Mouse (Mus musculus): ENCODE data around the gene Homer2.

Gene Homer2

GRCm38 (mm10) chr7:81719216-81719661 is 11.9 kb upstream of the Homer2 start:
- Histone ChIP-seq H3K36me3 (ENCODE audit: control insufficient read depth, insufficient read depth, low read length, poor library complexity, severe bottlenecking) (no peaks in the 10 kb centered on the region), H3K27me3 (ENCODE audit: control insufficient read depth, insufficient read depth, low read length, poor library complexity, severe bottlenecking) (no peaks in the 10 kb centered on the region)
- DNase-seq (ENCODE audit: low read depth, low spot score): no peak

GRCm38 (mm10) chr7:81718657-81719056 is 11.3 kb upstream of the Homer2 start:
- Histone ChIP-seq H3K27me3 (ENCODE audit: control insufficient read depth, insufficient read depth, low read length, poor library complexity, severe bottlenecking) (no peaks in the 10 kb centered on the region), H3K36me3 (ENCODE audit: control insufficient read depth, insufficient read depth, low read length, poor library complexity, severe bottlenecking) (no peaks in the 10 kb centered on the region)
- DNase-seq (ENCODE audit: low read depth, low spot score): no peak

- Histone ChIP-seq H3K27me3 (ENCODE audit: control insufficient read depth, insufficient read depth, low read length, poor library complexity, severe bottlenecking) (no peaks in the 10 kb centered on the region), H3K36me3 (ENCODE audit: control insufficient read depth, insufficient read depth, low read length, poor library complexity, severe bottlenecking) (no peaks in the 10 kb centered on the region)
- DNase-seq (ENCODE audit: low read depth, low spot score): no peak
Observed at GRCm38 (mm10) chr7:81710166-81710565, 2.8 kb upstream of the Homer2 start.

GRCm38 (mm10) chr7:81708165-81708564 is 838 bp upstream of the Homer2 start:
- Histone ChIP-seq H3K36me3 (ENCODE audit: control insufficient read depth, insufficient read depth, low read length, poor library complexity, severe bottlenecking) (no peaks in the 10 kb centered on the region), H3K27me3 (ENCODE audit: control insufficient read depth, insufficient read depth, low read length, poor library complexity, severe bottlenecking) (no peaks in the 10 kb centered on the region)
- no peak for DNase-seq (ENCODE audit: low read depth, low spot score)

- DNase-seq (ENCODE audit: low read depth, low spot score): no peak
- Histone ChIP-seq H3K27me3 (ENCODE audit: control insufficient read depth, insufficient read depth, low read length, poor library complexity, severe bottlenecking) (no peaks in the 10 kb centered on the region), H3K36me3 (ENCODE audit: control insufficient read depth, insufficient read depth, low read length, poor library complexity, severe bottlenecking) (no peaks in the 10 kb centered on the region)
Observed at GRCm38 (mm10) chr7:81706416-81707391, 623 bp downstream of the Homer2 start.

GRCm38 (mm10) chr7:81706027-81706415 is 1.3 kb downstream of the Homer2 start:
- DNase-seq (ENCODE audit: low read depth, low spot score): no peak
- no peaks in the 10 kb centered on the region for H3K27me3 ChIP-seq (ENCODE audit: control insufficient read depth, insufficient read depth, low read length, poor library complexity, severe bottlenecking)
- no peaks in the 10 kb centered on the region for H3K36me3 ChIP-seq (ENCODE audit: control insufficient read depth, insufficient read depth, low read length, poor library complexity, severe bottlenecking)

GRCm38 (mm10) chr7:81698357-81698756 is 9.0 kb downstream of the Homer2 start:
- no peaks in the 10 kb centered on the region for H3K27me3 ChIP-seq (ENCODE audit: control insufficient read depth, insufficient read depth, low read length, poor library complexity, severe bottlenecking)
- no peak for DNase-seq (ENCODE audit: low read depth, low spot score)
- H3K36me3 ChIP-seq (ENCODE audit: control insufficient read depth, insufficient read depth, low read length, poor library complexity, severe bottlenecking): no peaks in the 10 kb centered on the region

- DNase-seq (ENCODE audit: low read depth, low spot score): no peak
- H3K36me3 ChIP-seq (ENCODE audit: control insufficient read depth, insufficient read depth, low read length, poor library complexity, severe bottlenecking): no peaks in the 10 kb centered on the region
Observed at GRCm38 (mm10) chr7:81697954-81698353, 9.4 kb downstream of the Homer2 start.

GRCm38 (mm10) chr7:81695763-81696533 is 11.4 kb downstream of the Homer2 start:
- no peak for DNase-seq (ENCODE audit: low read depth, low spot score)
- Histone ChIP-seq H3K27me3 (ENCODE audit: control insufficient read depth, insufficient read depth, low read length, poor library complexity, severe bottlenecking) (no peaks in the 10 kb centered on the region), H3K36me3 (ENCODE audit: control insufficient read depth, insufficient read depth, low read length, poor library complexity, severe bottlenecking) (no peaks in the 10 kb centered on the region)

More at GRCm38 (mm10) chr7:81697954-81698353, 9.4 kb downstream of the Homer2 start:
- no peaks in the 10 kb centered on the region for H3K27me3 ChIP-seq (ENCODE audit: control insufficient read depth, insufficient read depth, low read length, poor library complexity, severe bottlenecking)

GRCm38 (mm10) chr7:81691067-81691466 is 16.3 kb downstream of the Homer2 start:
- Histone ChIP-seq H3K36me3 (ENCODE audit: control insufficient read depth, insufficient read depth, low read length, poor library complexity, severe bottlenecking) (no peaks in the 10 kb centered on the region), H3K27me3 (ENCODE audit: control insufficient read depth, insufficient read depth, low read length, poor library complexity, severe bottlenecking) (no peaks in the 10 kb centered on the region)
- DNase-seq (ENCODE audit: low read depth, low spot score): no peak

GRCm38 (mm10) chr7:81689116-81689681 is 18.1 kb downstream of the Homer2 start:
- Histone ChIP-seq H3K27me3 (ENCODE audit: control insufficient read depth, insufficient read depth, low read length, poor library complexity, severe bottlenecking) (no peaks in the 10 kb centered on the region), H3K36me3 (ENCODE audit: control insufficient read depth, insufficient read depth, low read length, poor library complexity, severe bottlenecking) (no peaks in the 10 kb centered on the region)
- no peak for DNase-seq (ENCODE audit: low read depth, low spot score)

- no peaks in the 10 kb centered on the region for H3K36me3 ChIP-seq (ENCODE audit: control insufficient read depth, insufficient read depth, low read length, poor library complexity, severe bottlenecking)
- H3K27me3 ChIP-seq (ENCODE audit: control insufficient read depth, insufficient read depth, low read length, poor library complexity, severe bottlenecking): no peaks in the 10 kb centered on the region
- DNase-seq (ENCODE audit: low read depth, low spot score): no peak
Observed at GRCm38 (mm10) chr7:81688378-81688777, 18.9 kb downstream of the Homer2 start.

GRCm38 (mm10) chr7:81687684-81688316 is 19.5 kb downstream of the Homer2 start:
- Histone ChIP-seq H3K27me3 (ENCODE audit: control insufficient read depth, insufficient read depth, low read length, poor library complexity, severe bottlenecking) (no peaks in the 10 kb centered on the region), H3K36me3 (ENCODE audit: control insufficient read depth, insufficient read depth, low read length, poor library complexity, severe bottlenecking) (no peaks in the 10 kb centered on the region)
- DNase-seq (ENCODE audit: low read depth, low spot score): no peak

- DNase-seq (ENCODE audit: low read depth, low spot score): no peak
- Histone ChIP-seq H3K36me3 (ENCODE audit: control insufficient read depth, insufficient read depth, low read length, poor library complexity, severe bottlenecking) (no peaks in the 10 kb centered on the region), H3K27me3 (ENCODE audit: control insufficient read depth, insufficient read depth, low read length, poor library complexity, severe bottlenecking) (no peaks in the 10 kb centered on the region)
Observed at GRCm38 (mm10) chr7:81685375-81685774, 22.0 kb downstream of the Homer2 start.

Measured in splenic B cell, adult 2 months (primary cell).